Mouse (Mus musculus) embryonic facial prominence, embryonic 14.5 days (tissue): ENCODE data around the gene Rab11fip4. TPM values are rescaled to one million over a fixed set of nuclear protein-coding genes. Genes with fewer than 3 reads are reported as not detected.

Experiments
- ATAC-seq: fragments of 200-750 bp; cut with Nextera tagmentation; 2 replicates; pipeline ENCODE4 v1.8.0; 2017; ENCODE audit warnings: low read depth, moderate number of reproducible peaks, moderate TSS enrichment
- DNase-seq: peaks from one replicate; pipeline ENCODE4 v3.0.0-alpha.2; 2015; ENCODE audit warnings: low spot score
- H3K27ac ChIP-seq: fragments of 300-500 bp; sonication (generic); replicated peaks from 2 replicates; pipeline ENCODE4 v1.5.1; 2014; ENCODE audit warnings: low read depth, mild to moderate bottlenecking, low read length, moderate library complexity
- H3K27me3 ChIP-seq: fragments of 300-500 bp; sonication (generic); replicated peaks from 2 replicates; pipeline ENCODE4 v1.6.1; 2014; ENCODE audit warnings: low read length; ENCODE audit not compliant: control insufficient read depth, insufficient read depth
- H3K36me3 ChIP-seq: fragments of 300-500 bp; sonication (generic); 2 replicates; pipeline ENCODE4 v1.6.1; 2014; ENCODE audit warnings: low read length, mixed read lengths; ENCODE audit not compliant: control insufficient read depth, insufficient read depth
- H3K4me1 ChIP-seq: fragments of 300-500 bp; sonication (generic); 2 replicates; pipeline ENCODE4 v1.6.1; 2014; ENCODE audit warnings: antibody characterized with exemption, low read length; ENCODE audit not compliant: control insufficient read depth, insufficient read depth
- H3K4me2 ChIP-seq: fragments of 300-500 bp; sonication (generic); 2 replicates; pipeline ENCODE4 v1.6.1; 2014; ENCODE audit warnings: low read depth, mild to moderate bottlenecking, low read length, moderate library complexity, mixed read lengths
- H3K4me3 ChIP-seq: fragments of 300-500 bp; sonication (generic); 2 replicates; pipeline ENCODE4 v1.5.1; 2014; ENCODE audit warnings: low read depth, mild to moderate bottlenecking, low read length
- H3K9ac ChIP-seq: fragments of 300-500 bp; sonication (generic); 2 replicates; pipeline ENCODE4 v1.6.1; 2014; ENCODE audit warnings: low read depth, mild to moderate bottlenecking, low read length, moderate library complexity, mixed read lengths
- H3K9me3 ChIP-seq: fragments of 300-500 bp; sonication (generic); 2 replicates; pipeline ENCODE4 v1.6.1; 2016; ENCODE audit warnings: low read length; ENCODE audit not compliant: control insufficient read depth
- WGBS: fragments of 180-500 bp; shearing (Covaris S2); extraction: QIAGEN DNeasy Blood & Tissue Kit; methylation state at CpG from one replicate; pipeline ENCODE4 v1.1.7; 2014; 5-methylcytosine and 5-hydroxymethylcytosine counted together
- polyA plus RNA-seq: library from polyadenylated mRNA; unstranded; fragments of >200 nt; fragmentation: Nextera tagmentation; extraction: Ambion mirVana; gene quantifications from 2 replicates; pipeline ENCODE4 v1.2.1, GENCODE M21; 2014

Rab11fip4 gene
- polyA plus RNA-seq: 4.7 and 5.4 TPM in 2 replicates

DNA sequence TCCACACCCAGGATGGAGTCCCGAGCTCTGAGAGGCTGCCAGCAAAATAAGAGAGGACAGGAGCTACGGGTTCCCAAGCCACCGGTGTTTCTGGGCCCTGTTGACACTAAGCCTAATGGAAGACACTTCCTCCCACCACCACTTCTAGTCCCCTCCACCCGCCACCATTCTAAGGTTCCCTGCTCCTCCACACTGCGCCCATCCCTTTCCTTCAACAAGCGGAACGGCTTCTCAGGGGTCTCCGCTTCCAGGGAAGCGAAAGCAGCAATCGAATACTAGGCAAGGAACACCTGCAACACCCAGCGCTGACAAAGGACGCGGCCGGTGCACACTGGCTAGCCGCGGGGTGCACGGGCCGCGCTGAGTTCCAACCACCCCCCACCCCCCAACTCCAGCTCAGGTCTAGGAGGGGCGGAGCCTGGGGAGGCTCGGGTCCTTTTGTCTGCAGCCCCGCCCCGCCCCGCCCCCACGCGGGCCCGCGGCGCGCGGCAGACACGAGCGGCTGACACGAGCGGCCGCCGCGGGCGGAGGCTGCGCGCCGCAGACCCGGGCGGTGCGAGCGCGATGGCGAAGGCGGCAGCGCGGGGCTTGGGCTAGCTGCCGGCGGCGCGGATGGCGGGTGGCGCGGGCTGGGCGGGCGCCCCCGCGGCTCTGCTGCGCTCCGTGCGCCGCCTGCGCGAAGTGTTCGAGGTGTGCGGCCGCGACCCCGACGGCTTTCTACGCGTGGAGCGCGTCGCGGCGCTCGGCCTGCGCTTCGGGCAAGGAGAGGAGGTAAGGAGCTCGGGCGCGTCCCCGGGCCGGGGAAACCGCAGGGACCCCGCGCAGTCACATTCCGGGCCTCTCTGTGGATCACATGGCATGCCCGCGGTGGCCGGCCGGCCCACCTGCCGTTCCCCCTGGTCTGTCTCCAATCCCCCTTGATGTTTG is at the start of gene Rab11fip4:
TSS of gene Rab11fip4 (plus strand) at position 549 of the 927 bp plus-strand sequence.
- peak within 1 kb of the TSS; percentile 69 for H3K9ac ChIP-seq
- WGBS: 3% methylated on average over 30 of the region's 98 CpGs
- H3K4me2 ChIP-seq: peak within 1 kb of the TSS; percentile 90
- ATAC-seq (peak; percentile 66), DNase-seq (peak; percentile 64)
- H3K4me3 ChIP-seq: peak within 1 kb of the TSS; percentile 59
- H3K36me3 ChIP-seq: no peaks in the 10 kb centered on the region
- no peaks in the 10 kb centered on the region for H3K9me3 ChIP-seq
- no peak within 1 kb of the TSS for H3K27ac ChIP-seq
- H3K27me3 ChIP-seq: peaks cover 35% of the 10 kb centered on the region
- peaks cover 6% of the 10 kb centered on the region; the same call in 1 of the 2 replicates for H3K4me1 ChIP-seq

DNA sequence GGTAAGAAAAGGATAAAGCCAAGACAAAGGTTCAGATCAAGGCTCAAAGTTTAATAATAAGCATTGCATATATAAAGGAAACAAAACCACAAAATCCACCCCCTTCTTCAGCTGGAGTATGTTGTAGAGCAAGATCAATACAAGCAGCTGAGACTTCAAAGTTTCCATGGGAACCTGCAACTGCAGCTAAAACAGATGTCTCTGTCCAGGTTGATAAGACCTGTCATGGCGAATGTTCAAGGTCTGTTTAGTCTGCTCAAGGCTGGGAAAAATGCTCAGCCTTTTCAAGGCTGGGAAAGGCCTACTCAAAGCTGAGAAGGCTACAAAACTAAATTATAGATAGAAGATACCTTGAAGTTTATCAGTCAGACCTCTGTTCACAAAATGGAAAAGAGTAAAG is 38.4 kb upstream of the Rab11fip4 start:
- no peaks in the 10 kb centered on the region for H3K27me3 ChIP-seq
- H3K9ac ChIP-seq: no peak overlapping the region; the same call in 1 of the 2 replicates
- H3K4me2 ChIP-seq: no peak overlapping the region
- peaks cover 91% of the 10 kb centered on the region for H3K36me3 ChIP-seq
- no peak for DNase-seq
- H3K27ac ChIP-seq: no peak overlapping the region
- ATAC-seq: no peak
- WGBS: 70% methylated on average over 1 of the region's 1 CpGs
- H3K4me1 ChIP-seq: no peaks in the 10 kb centered on the region
- H3K4me3 ChIP-seq: no peak overlapping the region
- H3K9me3 ChIP-seq: no peaks in the 10 kb centered on the region

DNA sequence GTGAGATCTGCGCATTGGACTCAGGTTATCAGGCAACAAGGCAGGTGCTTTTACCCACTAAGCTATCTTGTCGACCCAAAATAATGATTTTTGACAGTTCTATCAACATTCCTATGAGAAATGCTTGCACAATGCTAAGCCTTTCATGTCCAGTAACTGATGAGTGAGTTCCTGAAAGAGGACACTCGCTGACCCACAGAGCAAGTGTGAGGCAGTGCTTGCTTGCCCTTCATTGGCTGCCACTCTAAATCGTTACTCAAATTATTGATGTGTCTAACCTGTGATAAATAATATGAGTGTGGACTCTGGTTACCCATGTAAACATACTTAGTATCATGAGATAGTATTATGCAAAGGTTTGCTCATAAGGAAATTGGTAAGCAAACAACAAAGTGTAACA is 30.5 kb upstream of the Rab11fip4 start:
- Histone ChIP-seq H3K4me2 (no peak overlapping the region), H3K9ac (no peak overlapping the region), H3K9me3 (no peaks in the 10 kb centered on the region), H3K4me1 (no peaks in the 10 kb centered on the region), H3K27me3 (no peaks in the 10 kb centered on the region), H3K36me3 (peaks cover 81% of the 10 kb centered on the region), H3K27ac (no peak overlapping the region), H3K4me3 (no peak overlapping the region)
- DNase-seq (no peak), ATAC-seq (no peak)
- WGBS: 91% methylated on average over 4 of the region's 4 CpGs

- ATAC-seq (no peak), DNase-seq (no peak)
- Histone ChIP-seq H3K4me2 (no peak overlapping the region), H3K9me3 (no peaks in the 10 kb centered on the region), H3K4me3 (no peak overlapping the region), H3K27ac (no peak overlapping the region), H3K9ac (no peak overlapping the region), H3K27me3 (no peaks in the 10 kb centered on the region), H3K36me3 (peaks cover 83% of the 10 kb centered on the region), H3K4me1 (no peaks in the 10 kb centered on the region)
- 77% methylated on average over 7 of the region's 7 CpGs for WGBS
These were observed 27.5 kb upstream of the Rab11fip4 start for GRCm38 (mm10) chr11:79563493-79563892.

DNA sequence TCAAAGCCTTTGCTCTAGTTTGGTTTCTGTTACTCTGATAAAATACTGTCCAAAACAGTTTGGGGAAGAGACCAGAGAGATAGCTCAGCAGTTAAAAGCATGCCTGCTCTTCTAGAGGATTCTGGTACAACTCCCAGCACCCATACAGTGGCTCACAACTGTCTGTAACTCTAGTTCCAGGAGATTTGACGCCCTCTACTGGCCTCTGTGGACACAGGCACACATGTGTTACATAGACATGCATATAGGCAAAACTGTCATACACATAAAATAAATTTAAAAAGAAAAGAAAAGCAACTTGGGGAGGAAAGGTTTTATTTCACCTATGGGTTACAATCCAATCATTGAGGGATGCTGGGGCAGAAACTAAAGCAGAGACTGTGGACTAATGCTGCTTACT is 24.1 kb upstream of the Rab11fip4 start:
- H3K4me1 ChIP-seq: no peaks in the 10 kb centered on the region
- H3K27ac ChIP-seq: no peak overlapping the region
- no peak overlapping the region for H3K4me2 ChIP-seq
- H3K9ac ChIP-seq: no peak overlapping the region
- H3K36me3 ChIP-seq: peaks cover 84% of the 10 kb centered on the region
- DNase-seq (no peak), ATAC-seq (no peak)
- WGBS: 56% methylated on average over 1 of the region's 1 CpGs
- no peaks in the 10 kb centered on the region for H3K27me3 ChIP-seq
- no peaks in the 10 kb centered on the region for H3K9me3 ChIP-seq
- H3K4me3 ChIP-seq: no peak overlapping the region

GRCm38 (mm10) chr11:79568197-79568911 is 22.7 kb upstream of the Rab11fip4 start:
- H3K4me3 ChIP-seq: no peak overlapping the region
- peaks cover 85% of the 10 kb centered on the region for H3K36me3 ChIP-seq
- DNase-seq (no peak), ATAC-seq (no peak)
- WGBS: 84% methylated on average over 11 of the region's 11 CpGs
- no peak overlapping the region for H3K9ac ChIP-seq
- H3K4me1 ChIP-seq: no peaks in the 10 kb centered on the region
- H3K9me3 ChIP-seq: no peaks in the 10 kb centered on the region
- no peaks in the 10 kb centered on the region for H3K27me3 ChIP-seq
- no peak overlapping the region for H3K4me2 ChIP-seq
- H3K27ac ChIP-seq: no peak overlapping the region

DNA sequence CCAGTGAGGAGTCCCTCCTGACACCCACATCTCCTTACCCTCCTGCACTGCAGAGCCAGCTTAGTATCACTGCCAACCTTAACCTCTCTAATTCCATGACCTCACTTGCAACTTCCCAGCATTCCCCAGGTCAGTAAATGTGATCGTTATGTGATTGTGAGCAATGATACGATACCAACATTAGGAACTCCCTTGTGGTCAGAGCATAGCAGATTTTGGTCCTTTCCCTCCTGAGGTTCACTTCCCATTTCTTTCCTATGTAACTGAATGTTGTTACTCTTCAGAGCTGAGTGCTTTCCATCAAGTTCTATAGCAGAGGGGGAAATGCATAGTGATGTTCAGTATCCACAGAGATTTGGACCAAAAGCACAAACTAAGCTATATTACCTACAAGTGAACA is 20.7 kb upstream of the Rab11fip4 start:
- Histone ChIP-seq H3K4me2 (no peak overlapping the region), H3K9me3 (no peaks in the 10 kb centered on the region), H3K4me1 (no peaks in the 10 kb centered on the region), H3K27me3 (no peaks in the 10 kb centered on the region), H3K9ac (no peak overlapping the region), H3K4me3 (no peak overlapping the region), H3K27ac (no peak overlapping the region), H3K36me3 (peaks cover 95% of the 10 kb centered on the region)
- WGBS: 83% methylated on average over 2 of the region's 2 CpGs
- DNase-seq: no peak
- no peak for ATAC-seq

GRCm38 (mm10) chr11:79573836-79574235 is 17.2 kb upstream of the Rab11fip4 start:
- H3K27ac ChIP-seq: no peak overlapping the region
- H3K9ac ChIP-seq: no peak overlapping the region
- H3K36me3 ChIP-seq: peaks cover 81% of the 10 kb centered on the region
- H3K4me3 ChIP-seq: no peak overlapping the region
- ATAC-seq (no peak), DNase-seq (no peak)
- H3K4me1 ChIP-seq: no peaks in the 10 kb centered on the region
- H3K4me2 ChIP-seq: no peak overlapping the region
- no peaks in the 10 kb centered on the region for H3K27me3 ChIP-seq
- WGBS: 76% methylated on average over 3 of the region's 3 CpGs
- H3K9me3 ChIP-seq: no peaks in the 10 kb centered on the region
